Mouse (Mus musculus) spleen, adult 2 months (tissue): ENCODE results near the gene Anapc15.

Experiments
- CTCF ChIP-seq: fragments of 200-500 bp; IDR thresholded peaks from 2 replicates; pipeline ENCODE4 v1.5.1; 2011; ENCODE audit warnings: mild to moderate bottlenecking, inconsistent platforms; ENCODE audit not compliant: insufficient read depth, insufficient read length, insufficient replicate concordance; ENCODE audit errors: extremely low read depth
- POLR2A ChIP-seq: fragments of 200-500 bp; IDR thresholded peaks from 2 replicates; pipeline ENCODE4 v1.6.1; 2011; ENCODE audit warnings: low read depth, low read length, inconsistent platforms

- TF ChIP-seq POLR2A (peak; percentile 19; the same call in 1 of the 2 replicates), CTCF (no peak)
These were observed 32.9 kb downstream of the Anapc15 start for GRCm38 (mm10) chr7:101896104-101897066.
